Mouse (Mus musculus) G1E (cell line): Measurements from ENCODE around the gene Scgb1c1. TPM values are rescaled to one million over a fixed set of nuclear protein-coding genes. Genes with fewer than 3 reads are reported as not detected.

ENCODE experiments used
- ATAC-seq: 2 replicates; pipeline ENCODE4 v1.8.0; 2016; ENCODE audit warnings: mild to moderate bottlenecking; ENCODE audit not compliant: insufficient number of reproducible peaks, poor library complexity, low FRiP score, severe bottlenecking; ENCODE audit errors: extremely low read depth
- DNase-seq: peaks from one replicate; pipeline ENCODE4 v3.0.0; 2012; ENCODE audit warnings: low spot score
- H3K27me3 ChIP-seq: 2 replicates; pipeline ENCODE4 v1.6.1; 2012; ENCODE audit warnings: mild to moderate bottlenecking, low read length, inconsistent platforms; ENCODE audit not compliant: insufficient read depth
- H3K36me3 ChIP-seq: replicated peaks from 2 replicates; pipeline ENCODE3; 2012; ENCODE audit warnings: mild to moderate bottlenecking, inconsistent platforms
- H3K4me1 ChIP-seq: 2 replicates; pipeline ENCODE4 v1.6.1; 2012; ENCODE audit warnings: low read depth, low read length, inconsistent platforms, mixed read lengths; ENCODE audit not compliant: insufficient read depth
- H3K4me3 ChIP-seq: 2 replicates; pipeline ENCODE4 v1.5.1; 2012; ENCODE audit warnings: low read depth, mild to moderate bottlenecking, inconsistent platforms, low read length, moderate library complexity, mixed read lengths
- H3K9me3 ChIP-seq: replicated peaks from 2 replicates; pipeline ENCODE4 v1.6.1; 2012; ENCODE audit warnings: inconsistent platforms
- CTCF ChIP-seq: IDR thresholded peaks from 2 replicates; pipeline ENCODE4 v1.5.1; 2012; ENCODE audit warnings: low read depth, low read length, inconsistent platforms, mixed read lengths
- GATA1 ChIP-seq: IDR thresholded peaks from 2 replicates; pipeline ENCODE4 v1.6.1; 2012; ENCODE audit warnings: borderline replicate concordance, low read length, inconsistent platforms, mixed read lengths
- GATA2 ChIP-seq: IDR thresholded peaks from 2 replicates; pipeline ENCODE4 v1.6.1; 2012; ENCODE audit warnings: low read depth, low read length, inconsistent platforms, borderline replicate concordance
- POLR2AphosphoS5 ChIP-seq: IDR thresholded peaks from 2 replicates; pipeline ENCODE4 v1.6.1; 2012; ENCODE audit warnings: low read depth, low read length, inconsistent platforms; ENCODE audit not compliant: insufficient replicate concordance
- TAL1 ChIP-seq: conservative IDR thresholded peaks from 2 replicates; pipeline ENCODE4 v1.6.1; 2012; ENCODE audit warnings: low read depth, low read length, inconsistent platforms, mixed read lengths
- polyA plus RNA-seq: library from polyadenylated mRNA; stranded (reverse); fragments of >175 nt; gene quantifications from 2 replicates; pipeline ENCODE4 v1.2.3, GENCODE M21; 2012
- total RNA-seq, 2 experiments: library from RNA; stranded (forward) in 1 of 2; stranded (reverse) in 1 of 2; fragments of 200-1000 nt in 1 of 2; fragments of >200 nt in 1 of 2; fragmentation: Nextera tagmentation in 1 of 2; gene quantifications; 2 replicates each; pipeline ENCODE4 v1.2.3; 2014 to 2017

Gene Scgb1c1
- total and polyA plus RNA-seq, 3 experiments: not detected

DNA sequence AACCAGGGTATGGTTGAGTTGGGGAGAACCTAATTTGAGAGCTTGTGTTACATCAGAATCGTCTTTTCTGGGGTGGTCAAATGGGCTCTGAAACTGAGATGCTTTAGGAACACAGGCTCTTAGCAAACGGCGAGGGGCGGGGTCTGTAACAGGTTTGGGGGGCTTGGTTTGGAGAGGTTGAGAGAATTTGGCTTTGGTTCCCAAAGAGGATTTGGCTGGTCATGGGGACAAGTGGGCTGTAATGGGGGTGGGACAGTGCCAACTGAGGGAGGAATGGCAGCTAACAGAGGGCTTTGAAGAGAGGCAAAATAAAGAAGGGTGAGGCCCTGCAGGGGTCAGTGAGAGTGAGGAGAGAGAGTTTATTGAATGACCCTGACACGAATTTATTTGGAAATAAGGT is 5.8 kb upstream of the Scgb1c1 start:
- no peaks in the 10 kb centered on the region for H3K9me3 ChIP-seq
- ATAC-seq (no peak), DNase-seq (no peak)
- H3K4me1 ChIP-seq: no peaks in the 10 kb centered on the region; the same call in 1 of the 2 replicates
- no peaks in the 10 kb centered on the region for H3K36me3 ChIP-seq
- TF ChIP-seq GATA1 (no peak), POLR2AphosphoS5 (no peak), CTCF (no peak), TAL1 (no peak), GATA2 (no peak)
- no peak overlapping the region for H3K4me3 ChIP-seq
- peaks cover 54% of the 10 kb centered on the region for H3K27me3 ChIP-seq

GRCm38 (mm10) chr7:140840750-140841735 is 4.3 kb upstream of the Scgb1c1 start:
- ATAC-seq (no peak), DNase-seq (no peak)
- H3K27me3 ChIP-seq: peaks cover 51% of the 10 kb centered on the region

GRCm38 (mm10) chr7:140843806-140844205 is 1.5 kb upstream of the Scgb1c1 start:
- Histone ChIP-seq H3K9me3 (no peaks in the 10 kb centered on the region), H3K4me1 (peaks cover 6% of the 10 kb centered on the region; the same call in 1 of the 2 replicates), H3K4me3 (no peak overlapping the region), H3K27me3 (peaks cover 56% of the 10 kb centered on the region), H3K36me3 (no peaks in the 10 kb centered on the region)
- TF ChIP-seq CTCF: no peak
- TF ChIP-seq GATA1: no peak
- no peak for TF ChIP-seq TAL1
- no peak for TF ChIP-seq POLR2AphosphoS5
- TF ChIP-seq GATA2: no peak
- DNase-seq: no peak
- no peak for ATAC-seq

More at GRCm38 (mm10) chr7:140840750-140841735, 4.3 kb upstream of the Scgb1c1 start:
- no peak for TF ChIP-seq TAL1
- TF ChIP-seq GATA2: no peak
- no peak for TF ChIP-seq POLR2AphosphoS5
- TF ChIP-seq CTCF: no peak
- TF ChIP-seq GATA1: no peak
- Histone ChIP-seq H3K36me3 (no peaks in the 10 kb centered on the region), H3K4me1 (peaks cover 6% of the 10 kb centered on the region; the same call in 1 of the 2 replicates), H3K9me3 (no peaks in the 10 kb centered on the region), H3K4me3 (no peak overlapping the region)

DNA sequence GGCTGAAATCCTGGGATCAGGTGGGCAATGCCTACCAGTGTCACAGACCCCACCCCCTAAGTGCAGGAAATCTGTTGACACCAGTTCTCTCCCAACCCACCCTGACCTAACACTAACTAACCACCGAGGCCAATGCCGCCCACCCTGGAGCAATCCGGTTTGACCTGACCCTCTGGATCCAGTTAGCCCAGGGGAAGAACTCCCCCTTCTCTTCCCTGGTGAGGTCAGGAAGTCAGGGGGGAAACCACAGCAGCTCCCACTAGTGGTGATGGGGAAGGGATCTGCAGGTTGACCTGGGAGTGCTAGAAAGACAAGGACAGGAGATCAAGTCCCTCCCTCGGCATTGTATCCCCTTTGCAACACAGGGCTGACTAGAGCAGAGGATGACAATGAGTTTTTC is 336 bp downstream of the Scgb1c1 start:
- ATAC-seq (no peak), DNase-seq (no peak)
- H3K4me1 ChIP-seq: peaks cover 6% of the 10 kb centered on the region; the same call in 1 of the 2 replicates
- peaks cover 7% of the 10 kb centered on the region for H3K36me3 ChIP-seq
- no peaks in the 10 kb centered on the region for H3K9me3 ChIP-seq
- peaks cover 48% of the 10 kb centered on the region for H3K27me3 ChIP-seq
- TF ChIP-seq POLR2AphosphoS5 (no peak), CTCF (no peak), GATA2 (no peak), GATA1 (no peak), TAL1 (no peak)
- no peak overlapping the region for H3K4me3 ChIP-seq

GRCm38 (mm10) chr7:140846676-140847075 is 1.3 kb downstream of the Scgb1c1 start:
- H3K9me3 ChIP-seq: no peaks in the 10 kb centered on the region
- peaks cover 6% of the 10 kb centered on the region; the same call in 1 of the 2 replicates for H3K4me1 ChIP-seq
- TF ChIP-seq GATA2 (no peak), POLR2AphosphoS5 (no peak), CTCF (no peak), GATA1 (no peak), TAL1 (no peak)
- H3K27me3 ChIP-seq: peaks cover 42% of the 10 kb centered on the region
- DNase-seq (no peak), ATAC-seq (no peak)
- no peak overlapping the region for H3K4me3 ChIP-seq
- H3K36me3 ChIP-seq: peaks cover 16% of the 10 kb centered on the region

GRCm38 (mm10) chr7:140847755-140848580 is 2.6 kb downstream of the Scgb1c1 start, which contains the start of gene Odf3:
TSS of gene Odf3 (plus strand) at chr7:140847805.
- TF ChIP-seq GATA2 (no peak), POLR2AphosphoS5 (no peak), GATA1 (no peak), CTCF (no peak), TAL1 (no peak)
- DNase-seq: no peak
- Histone ChIP-seq H3K9me3 (no peaks in the 10 kb centered on the region), H3K4me1 (peaks cover 18% of the 10 kb centered on the region), H3K36me3 (peaks cover 29% of the 10 kb centered on the region), H3K27me3 (peaks cover 37% of the 10 kb centered on the region), H3K4me3 (no peak within 1 kb of the TSS)
- ATAC-seq: no peak
